Mouse (Mus musculus) mouse embryonic stem cell (cell line): Measurements from ENCODE around the gene Greb1.

Experiments
- in situ Hi-C, 2 experiments: fragments of 300-500 bp; cut with MboI; formaldehyde crosslinking; loops; 1 replicate in 1 of 2; 3 replicates in 1 of 2; pipeline ENCODE4 v1.14.3; 2019 to 2020; ENCODE audit warnings: low sequenced_read_pairs in 2 of 2, low pct_unique_long_range_greater_than_20kb in 1 of 2, mixed read lengths in 1 of 2; ENCODE audit not compliant: unreplicated experiment in 1 of 2

The Greb1 gene

DNA sequence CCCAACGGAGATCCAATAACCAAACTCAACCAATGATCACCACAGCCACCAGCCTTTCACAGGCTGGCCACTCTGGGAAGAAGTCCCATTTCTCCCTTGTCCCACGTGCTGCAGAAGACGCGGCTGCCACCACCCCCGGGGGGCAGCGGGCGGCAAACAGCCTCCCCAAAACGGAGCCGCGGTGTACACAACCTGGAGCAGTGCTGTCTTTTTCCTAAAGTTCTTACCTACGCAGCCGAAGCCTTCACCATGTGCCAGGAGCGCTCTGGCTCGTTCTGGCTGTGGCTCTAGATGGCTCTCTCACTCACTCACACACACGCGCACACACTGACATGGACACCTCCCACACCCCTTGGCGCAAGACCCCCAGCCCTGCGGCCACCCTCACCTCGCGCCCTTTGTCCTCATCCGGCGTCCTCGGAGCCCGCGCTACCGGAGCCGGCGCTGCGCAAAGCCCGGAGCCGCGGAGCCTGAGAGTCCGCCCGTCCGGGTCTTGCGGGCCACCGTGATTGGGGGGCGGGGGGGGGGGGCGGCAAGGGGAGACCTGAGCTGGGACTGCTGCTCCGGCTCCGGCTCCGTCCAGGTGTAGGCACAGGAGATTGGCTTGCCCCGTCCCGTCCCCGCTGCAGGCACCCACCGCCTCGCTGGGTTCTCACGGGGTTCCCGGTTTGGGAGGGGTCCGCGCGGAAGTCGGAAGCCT, at the start of gene Greb1:
Gene Greb1 (minus strand): TSS at position 628 of the 700 bp plus-strand sequence.
- in situ Hi-C loops = loop anchor here in 1 of 2 experiments (25.0 kb wide), 1 partner anchor 462 kb away; the partner anchor contains the start of gene Pdia6

DNA sequence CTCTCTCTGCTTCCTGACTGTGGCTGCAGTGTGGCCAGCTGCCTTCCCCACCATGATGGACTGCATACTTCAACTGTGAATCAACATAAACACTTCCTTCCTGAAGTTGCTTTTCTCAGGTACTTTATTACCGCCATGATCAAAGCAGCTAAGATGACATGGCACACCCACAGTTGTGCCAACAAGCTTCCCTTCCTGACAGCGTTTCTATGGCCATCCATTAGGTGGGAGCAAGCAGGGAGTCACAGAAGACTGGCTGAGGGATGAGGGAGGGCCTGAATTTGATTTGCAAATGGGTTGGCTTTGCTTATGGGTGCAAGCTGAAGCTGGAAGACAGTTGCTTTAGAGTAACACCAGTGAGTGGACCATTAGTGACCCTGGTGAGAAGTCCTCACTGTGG, 49.1 kb upstream of the Greb1 start:
- in situ Hi-C loops = no loop called here

DNA sequence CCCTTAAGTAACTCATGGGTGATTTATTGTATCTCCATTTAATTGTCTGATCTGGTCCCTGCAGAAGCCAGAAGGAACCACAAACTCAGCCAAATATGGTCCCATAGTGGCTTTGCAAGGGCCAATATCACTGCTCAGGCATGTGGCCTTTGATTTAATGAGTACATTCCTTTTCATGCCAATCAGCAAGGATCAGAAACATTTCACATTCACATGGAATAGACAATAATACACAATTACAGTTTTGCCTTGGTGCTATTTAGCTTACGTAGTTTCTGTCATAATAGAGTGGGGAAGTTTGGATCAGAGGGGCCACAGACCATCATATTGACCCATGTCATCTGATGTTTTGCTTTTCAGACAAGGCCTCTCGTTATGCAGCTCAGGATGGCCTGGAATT, 47.8 kb upstream of the Greb1 start:
- in situ Hi-C loops = no loop called here

DNA sequence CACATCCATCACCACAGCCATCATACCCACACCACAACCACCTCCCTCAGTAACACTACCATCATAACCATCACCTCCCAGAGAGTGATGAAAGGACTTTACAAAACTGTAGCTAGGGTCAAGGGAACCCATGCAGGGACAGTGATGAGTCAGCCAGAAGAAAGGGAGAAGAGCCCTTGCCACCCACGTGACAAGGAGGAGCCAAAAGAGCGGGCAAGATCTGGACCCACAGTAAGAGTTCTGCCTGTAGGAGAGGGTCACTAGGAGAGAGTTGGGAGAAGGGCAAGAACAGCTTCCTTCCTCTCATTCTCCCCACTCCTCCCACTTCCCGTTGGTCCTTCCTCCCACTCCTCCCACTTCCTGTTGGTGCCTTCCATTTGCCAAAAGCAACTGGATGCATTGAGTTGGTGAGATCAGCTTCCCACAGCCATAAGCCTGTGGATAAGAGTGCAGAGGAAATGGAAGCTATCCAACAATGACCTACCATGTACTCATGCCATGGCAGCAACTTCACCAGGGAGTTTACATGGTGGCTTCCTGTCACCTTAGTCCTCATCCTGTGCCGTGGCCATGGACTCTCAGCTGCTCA, 46.6 kb upstream of the Greb1 start:
- in situ Hi-C loops = no loop called here

DNA sequence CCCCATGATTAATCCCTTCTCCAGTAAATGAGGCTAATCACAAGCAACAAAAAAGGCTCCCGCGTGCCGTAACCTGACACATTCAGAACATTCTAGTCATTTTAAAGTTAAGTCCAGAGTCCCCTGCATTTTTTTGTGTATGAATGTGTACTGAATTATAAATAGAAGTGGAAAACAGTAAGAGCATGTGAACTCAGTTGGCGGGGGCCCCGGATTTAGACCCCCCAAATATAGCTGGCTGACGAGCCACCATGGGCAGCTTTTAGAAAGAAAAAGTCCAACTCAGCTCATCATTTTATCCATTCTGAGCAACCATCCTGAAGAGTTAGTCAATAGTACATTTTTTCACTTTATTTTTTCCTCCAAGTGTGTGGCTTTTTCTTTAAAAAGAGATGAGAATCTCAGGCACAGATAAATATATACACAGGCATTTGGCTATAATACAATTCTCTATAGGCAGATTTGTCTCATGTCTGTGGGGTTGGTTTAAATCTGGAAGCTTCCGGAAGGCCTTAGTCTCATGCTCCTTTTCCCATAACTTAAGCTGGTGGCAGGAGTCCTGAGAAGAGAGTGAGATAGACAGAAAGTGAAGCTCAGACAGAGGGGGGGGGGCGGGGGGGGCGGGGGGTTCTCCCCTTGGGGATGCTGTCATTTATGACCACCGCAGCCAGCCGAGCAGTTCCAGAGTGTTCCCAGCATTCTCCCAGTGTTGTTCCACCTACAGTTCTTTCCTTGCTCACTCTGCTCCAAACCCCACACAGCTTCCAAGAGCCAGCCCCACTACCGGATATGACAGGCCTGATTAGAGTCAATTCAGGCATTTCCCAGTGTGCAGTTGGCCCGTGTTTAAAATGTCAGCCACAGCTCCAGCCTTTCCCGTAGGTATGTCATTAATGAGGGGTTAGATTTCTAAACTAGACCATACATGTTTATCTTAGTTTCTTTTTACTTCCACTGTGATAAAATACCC, 44.2 kb upstream of the Greb1 start:
- in situ Hi-C loops = no loop called here

DNA sequence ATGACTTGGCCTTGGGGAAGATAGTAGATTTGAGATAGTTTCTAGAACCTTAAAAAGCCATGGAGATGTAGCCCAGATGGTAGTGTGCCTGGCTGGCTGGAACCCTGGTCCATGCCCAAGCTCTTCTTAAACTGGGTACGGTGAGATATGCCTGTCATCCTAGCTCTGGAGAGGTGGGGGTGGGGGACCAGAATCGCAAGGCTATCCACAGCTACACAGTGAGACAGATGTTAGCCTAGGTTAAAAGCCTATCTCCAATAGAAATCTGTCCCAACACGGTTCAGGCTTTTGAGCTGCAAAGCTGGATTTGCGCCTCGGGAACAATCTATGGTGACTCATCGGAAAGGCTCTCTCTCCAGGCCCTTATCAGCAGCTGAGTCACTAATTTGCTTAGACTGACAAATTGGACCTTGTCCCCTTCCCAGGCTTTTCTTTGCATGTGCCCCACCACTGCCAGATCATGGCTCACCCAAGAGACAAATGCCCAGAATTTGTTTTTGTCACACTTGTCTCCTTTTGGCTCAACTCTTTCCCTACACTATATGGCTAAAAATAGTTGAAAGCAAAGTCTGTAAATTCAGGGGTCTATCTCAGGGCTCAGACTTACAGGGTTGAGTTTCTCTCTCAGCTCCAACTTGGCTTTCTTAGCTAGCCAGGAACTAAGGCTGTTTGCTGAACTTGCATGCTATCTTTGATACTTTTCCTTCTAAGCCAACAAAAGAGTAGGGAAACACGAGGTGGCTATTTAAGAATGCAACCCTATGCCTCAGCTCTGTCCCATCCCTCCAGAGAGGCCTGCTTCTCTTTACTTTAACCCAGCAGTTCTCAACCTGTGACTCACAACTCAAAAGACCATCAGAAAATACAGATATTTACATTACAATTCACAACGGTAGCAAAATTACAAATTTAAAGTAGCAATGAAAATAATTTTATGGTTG, 40.4 kb upstream of the Greb1 start:
- in situ Hi-C loops = no loop called here

DNA sequence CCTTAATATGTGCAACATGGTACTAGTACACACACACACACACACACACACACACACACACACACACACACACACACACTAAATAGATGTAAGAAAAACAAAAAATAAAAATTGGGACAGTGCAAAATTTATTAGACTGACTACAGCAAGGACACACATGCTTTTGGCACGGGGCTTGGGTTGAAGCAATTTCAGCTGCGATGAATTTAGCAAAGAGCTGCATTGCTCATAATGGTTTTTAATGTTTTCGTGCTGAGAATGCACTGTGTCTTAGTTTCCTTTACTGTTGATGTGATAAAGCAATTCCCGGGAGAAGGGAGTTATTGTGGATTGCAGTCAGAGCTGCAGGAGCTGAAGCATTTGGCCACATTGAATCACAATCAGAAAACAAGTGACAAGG, 37.1 kb upstream of the Greb1 start:
- in situ Hi-C loops = no loop called here

DNA sequence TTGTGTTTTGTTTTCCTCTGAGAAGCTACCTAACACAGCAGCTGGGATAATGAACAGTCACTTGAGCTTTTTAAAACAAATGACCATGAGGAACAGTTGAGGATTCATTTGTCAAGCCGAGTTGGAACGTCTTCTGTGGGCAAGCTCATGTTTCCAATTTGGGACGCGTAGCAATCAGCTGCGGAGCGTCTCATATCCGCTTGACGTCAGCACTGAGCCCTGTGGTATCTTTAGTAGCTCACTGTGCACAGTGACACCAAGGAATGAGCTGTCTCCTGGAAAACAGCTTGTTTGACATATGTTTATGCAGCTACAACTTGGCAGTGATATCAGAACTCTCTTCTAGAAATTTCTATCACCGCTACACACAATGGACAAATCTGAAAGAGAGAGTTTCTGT, 35.5 kb upstream of the Greb1 start:
- in situ Hi-C loops = no loop called here

DNA sequence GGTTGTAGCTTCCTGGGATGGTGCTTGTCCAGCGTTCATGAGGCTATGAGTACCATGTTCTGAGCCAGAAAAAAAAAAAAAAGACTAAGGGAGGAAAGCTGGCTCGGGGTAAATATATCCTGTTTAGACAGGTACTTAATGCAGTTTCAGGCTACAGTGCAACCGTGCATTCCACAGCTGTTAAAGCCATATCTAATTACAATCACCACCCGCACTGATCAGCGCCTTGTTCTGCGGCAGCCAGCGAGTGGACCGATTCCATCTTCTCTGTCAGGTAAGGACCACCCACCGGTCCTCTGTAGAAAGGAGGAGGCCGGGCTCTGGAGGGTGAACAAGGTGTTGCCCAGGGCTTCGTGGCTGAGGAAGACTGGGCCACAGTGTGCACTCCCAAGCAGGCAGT, 34.0 kb upstream of the Greb1 start:
- in situ Hi-C loops = no loop called here

DNA sequence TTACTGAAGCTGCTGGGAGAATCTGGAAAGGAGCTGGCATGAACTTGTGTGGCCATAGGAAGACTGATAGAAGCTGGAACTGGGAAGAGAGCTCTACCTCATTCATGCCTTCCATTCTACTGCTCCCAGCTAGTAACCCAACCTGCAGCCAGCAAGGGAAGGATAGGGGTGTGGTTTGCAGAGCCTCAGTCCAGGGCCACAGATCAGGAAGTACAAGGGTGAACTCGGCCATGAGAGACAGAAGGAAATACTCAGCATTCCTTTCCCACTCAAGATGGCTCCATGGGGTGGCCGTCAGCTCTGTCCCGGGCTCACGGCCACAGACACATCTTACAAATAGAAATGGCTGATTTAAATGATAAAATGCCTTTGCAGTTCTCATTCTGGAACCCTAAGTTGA, 30.4 kb upstream of the Greb1 start:
- in situ Hi-C loops = no loop called here

DNA sequence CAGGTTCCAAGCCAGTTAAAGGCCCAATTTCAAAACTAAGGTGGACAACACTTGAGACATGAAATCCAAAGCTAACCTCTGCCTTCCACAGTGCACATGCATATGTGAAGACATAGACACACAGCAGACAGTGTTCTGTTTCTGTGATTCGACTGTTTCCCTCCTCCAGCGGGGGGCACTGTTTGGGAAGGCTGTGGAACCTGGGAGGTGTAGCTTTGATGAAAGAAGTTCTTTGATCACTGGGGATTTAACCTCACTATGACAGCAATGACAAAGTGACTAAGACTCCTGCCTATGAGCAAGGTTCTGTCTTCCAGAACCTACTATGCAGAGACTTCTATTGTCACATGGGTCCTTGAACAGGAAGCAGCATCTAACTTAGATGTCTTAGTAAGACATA, 29.1 kb upstream of the Greb1 start:
- in situ Hi-C loops = no loop called here

DNA sequence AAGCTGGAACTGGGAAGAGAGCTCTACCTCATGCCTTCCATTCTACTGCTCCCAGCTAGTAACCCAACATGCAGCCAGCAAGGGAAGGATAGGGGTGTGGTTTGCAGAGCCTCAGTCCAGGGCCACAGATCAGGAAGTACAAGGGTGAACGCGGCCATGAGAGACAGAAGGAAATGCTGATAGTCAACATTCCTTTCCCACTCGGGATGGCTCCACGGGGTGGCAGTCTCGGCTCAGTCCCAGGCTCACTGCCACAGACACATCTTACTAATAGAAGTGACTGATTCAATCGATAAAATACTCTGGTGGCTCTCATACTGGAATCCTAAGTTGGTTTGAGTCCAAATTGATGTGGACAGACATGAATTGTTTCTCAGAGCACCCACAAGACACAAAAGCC, 27.8 kb upstream of the Greb1 start:
- in situ Hi-C loops = no loop called here

DNA sequence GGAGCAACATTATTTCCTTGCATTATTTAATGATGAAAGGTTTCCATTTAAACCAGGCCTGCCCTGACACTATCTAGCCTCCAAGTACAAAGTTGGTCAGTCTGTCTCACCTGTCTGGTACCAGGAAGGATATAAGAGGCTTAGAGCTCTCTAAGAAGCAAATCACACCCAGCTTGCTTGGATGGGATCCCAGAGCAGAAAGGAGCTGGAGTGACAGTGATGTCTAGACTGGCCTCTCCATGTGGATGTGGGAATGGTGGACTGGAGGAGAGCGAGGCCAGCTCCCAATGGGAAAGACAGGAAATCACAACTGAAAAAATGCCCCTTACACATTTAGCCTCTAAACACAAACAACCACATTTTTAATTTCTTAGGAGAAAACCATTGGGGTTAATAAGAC, 23.0 kb upstream of the Greb1 start:
- in situ Hi-C loops = loop anchor here in 1 of 2 experiments (25.0 kb wide), 1 partner anchor 439 kb away; the partner anchor contains the start of gene Pdia6

DNA sequence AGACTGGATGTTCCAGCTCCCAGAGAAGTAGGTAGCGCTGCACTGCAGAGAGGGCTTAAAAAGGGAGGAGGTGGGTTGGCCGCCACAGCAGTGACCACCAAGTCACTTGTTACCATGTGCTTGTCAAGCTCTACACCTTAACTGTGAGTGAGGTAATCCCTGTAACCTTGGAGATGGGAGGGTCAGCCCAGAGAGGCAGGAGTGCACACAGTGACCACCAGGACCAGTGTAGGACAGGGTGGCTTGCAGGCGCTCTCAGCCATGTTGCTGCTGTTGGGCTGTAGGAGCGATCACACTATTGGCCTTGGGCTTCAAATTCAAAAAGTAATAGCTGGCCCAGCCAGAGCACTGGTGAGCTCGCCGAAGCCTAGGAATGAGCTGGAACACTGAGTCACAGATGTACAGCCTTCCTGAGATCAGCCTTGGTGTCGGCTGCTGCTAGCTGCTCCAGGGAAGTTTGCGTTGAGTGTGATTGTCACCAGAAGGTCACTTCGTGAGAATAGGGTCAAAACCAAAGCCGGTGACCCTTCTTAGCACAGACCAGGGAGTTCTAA, 21.6 kb upstream of the Greb1 start:
- in situ Hi-C loops = loop anchor here in 1 of 2 experiments (25.0 kb wide), 1 partner anchor 440 kb away; the partner anchor contains the start of gene Pdia6

DNA sequence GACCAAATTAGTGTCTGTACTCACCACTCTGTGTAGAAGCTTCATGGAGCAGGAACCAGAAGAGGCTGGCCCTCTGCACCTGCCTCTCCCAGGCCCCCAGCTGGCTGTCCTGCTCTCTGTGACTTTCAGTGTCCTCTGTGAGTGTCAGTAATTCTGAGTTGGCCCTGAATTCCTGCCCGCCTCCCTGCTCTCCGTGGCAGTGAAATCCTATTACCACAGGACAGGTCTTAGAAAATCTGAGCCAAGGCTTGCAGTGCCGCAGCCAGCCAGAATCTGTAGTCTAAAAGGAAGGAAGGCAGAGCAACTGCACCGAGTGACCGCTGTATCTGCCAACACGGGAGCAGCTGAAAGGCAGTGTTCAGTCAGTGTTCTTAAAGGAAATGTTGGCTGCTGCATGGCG, 20.1 kb upstream of the Greb1 start:
- in situ Hi-C loops = loop anchor here in 1 of 2 experiments (25.0 kb wide), 1 partner anchor 442 kb away; the partner anchor contains the start of gene Pdia6

DNA sequence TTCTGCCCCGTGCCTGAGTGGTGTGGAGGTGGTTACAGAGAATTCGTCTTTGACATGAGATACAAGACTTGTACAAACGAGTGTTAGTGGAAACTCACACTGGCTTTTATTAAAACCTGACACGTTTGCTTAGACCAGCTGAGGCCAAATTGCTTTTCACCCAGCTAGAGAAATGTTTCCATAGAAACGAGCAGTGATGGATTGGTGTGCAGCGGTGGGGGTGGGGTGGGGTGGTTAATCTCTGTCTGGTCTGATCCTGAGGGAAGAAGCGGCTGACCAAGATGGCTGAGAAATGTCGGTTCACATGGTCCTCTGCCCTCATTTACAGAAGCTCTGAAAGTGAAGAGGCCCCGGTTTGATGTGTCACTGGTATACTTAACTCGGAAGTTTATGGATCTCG, 17.8 kb upstream of the Greb1 start:
- in situ Hi-C loops = loop anchor here in 1 of 2 experiments (10.0 to 25.0 kb wide), 2 partner anchors 186 to 444 kb away; partner anchors contain the start of genes Pdia6 and Pqlc3

DNA sequence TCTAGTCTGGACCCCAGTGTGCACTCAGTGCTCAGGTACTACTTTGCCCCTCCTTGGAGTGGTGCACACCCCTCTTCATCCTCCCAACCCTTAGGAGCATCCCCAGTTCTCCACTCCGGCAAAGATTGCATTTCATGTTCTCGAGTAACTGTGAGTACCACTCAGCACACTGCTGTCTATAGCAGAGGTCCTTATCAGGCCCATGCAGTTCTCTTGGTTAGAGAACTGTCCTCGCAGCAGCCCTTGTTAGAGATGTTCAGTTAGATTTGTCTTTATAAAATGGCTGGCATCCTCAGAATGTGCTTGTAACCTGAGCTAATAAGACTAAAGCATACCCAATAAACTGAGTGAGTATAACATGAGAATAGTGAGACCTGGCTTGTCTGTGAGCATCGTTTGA, 16.5 kb upstream of the Greb1 start:
- in situ Hi-C loops = loop anchor here in 1 of 2 experiments (10.0 to 25.0 kb wide), 2 partner anchors 188 to 445 kb away; partner anchors contain the start of genes Pdia6 and Pqlc3
